Mouse (Mus musculus) cerebellum, adult 11-12 months (tissue): ENCODE data around the gene Isoc2b.
"Not testable (repeated sequence)": the region's sequence is repeated elsewhere in the genome, so short reads cannot be mapped to it uniquely, and the experiment has no call there.

Experiments used
- DNase-seq: peaks from one replicate; pipeline ENCODE4 v3.0.0; 2022

Isoc2b gene

DNA sequence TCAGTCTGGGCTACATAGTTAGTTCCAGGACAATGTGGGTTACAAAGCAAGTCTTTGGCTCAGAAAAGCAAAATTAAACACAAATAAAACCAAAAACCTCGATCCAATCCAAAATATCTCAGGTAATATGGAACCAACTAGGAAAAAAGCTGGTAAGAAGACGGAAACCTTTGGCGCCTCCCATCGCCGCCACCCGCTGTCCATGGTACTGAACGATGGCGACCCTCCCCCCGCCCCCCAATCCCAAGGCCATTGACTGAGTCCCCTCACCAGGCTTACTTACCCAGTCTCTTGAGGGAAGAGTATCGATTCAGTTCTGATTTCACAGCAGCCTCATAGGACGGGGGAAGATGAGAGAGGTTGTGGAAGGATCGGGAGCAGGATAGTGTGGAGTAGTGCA is 39.6 kb downstream of the Isoc2b start:
- DNase-seq, result no peak

DNA sequence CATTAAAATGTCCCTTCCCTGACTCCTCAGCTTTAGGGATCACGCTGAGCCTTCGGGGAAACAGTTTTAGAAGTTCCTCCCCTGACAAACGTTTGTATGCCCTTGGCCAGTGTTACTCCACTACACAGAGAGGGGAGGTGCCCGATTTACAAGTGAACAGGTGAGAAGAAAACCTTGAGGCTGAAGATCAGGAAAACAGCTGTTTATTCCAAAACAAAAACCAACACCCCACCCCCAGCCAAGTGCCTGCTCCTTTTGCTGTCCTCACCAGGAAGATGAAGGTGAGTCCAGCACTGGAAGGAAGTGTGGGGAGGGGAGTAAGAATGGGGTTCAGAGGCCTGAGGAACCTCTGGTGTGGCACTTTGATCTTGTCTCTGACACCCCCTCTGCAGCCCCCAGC is 44.7 kb downstream of the Isoc2b start:
- DNase-seq, result no peak

DNA sequence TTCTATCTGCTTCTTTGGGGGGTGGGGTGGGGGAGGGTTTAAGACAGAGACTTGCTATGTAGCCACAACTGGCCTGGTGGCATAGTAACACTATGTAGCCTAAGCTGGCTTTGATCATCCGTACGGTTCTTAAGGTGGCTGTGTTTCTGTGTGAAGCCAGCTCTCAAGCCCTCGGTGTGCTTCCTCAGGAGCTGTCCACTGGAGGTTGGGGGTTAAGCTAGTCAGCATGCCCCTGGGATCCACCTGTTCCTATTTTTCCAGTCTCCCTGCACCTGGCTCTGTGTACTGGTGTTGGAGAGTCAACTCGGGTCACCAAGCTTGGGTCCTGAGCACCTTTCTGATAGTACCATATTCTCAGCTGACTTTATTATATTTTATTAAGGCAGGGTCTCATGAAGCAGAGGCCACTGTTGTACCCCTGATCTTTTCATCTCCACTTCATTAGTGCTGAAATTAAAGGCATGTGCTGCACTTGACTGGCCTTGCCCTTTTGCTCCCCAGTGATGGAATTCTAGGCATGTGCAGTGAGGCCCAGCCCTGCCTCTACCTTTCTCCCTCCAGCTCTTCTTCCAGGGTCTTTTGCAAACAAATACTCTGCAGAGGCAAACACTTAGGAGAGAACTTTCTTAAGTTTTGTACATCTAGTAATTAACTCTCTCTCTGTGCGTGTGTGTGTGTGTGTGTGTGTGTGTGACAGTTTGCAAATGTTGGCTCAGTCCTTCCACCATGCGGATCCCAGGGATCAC is 47.7 kb downstream of the Isoc2b start:
- no peak for DNase-seq

DNA sequence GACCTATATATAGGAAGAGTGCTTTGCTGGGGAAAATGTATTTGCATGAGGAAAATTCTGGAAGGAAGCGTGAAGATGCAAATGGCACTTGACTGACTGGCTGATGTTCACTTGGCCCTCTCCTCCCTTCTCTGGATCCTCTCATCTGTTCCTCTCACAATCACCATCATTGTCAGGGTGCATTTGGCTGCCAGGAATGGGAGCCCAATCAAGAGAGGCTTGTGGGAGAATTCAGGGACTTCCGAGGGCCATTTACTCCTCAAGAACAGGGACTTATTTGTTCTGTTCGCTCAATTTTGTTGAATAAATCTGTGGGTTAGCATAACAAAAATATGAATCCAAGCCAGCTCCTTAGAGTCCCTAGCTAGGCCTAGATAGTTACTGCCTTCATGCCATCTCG is 48.4 kb downstream of the Isoc2b start:
- DNase-seq, result no peak

DNA sequence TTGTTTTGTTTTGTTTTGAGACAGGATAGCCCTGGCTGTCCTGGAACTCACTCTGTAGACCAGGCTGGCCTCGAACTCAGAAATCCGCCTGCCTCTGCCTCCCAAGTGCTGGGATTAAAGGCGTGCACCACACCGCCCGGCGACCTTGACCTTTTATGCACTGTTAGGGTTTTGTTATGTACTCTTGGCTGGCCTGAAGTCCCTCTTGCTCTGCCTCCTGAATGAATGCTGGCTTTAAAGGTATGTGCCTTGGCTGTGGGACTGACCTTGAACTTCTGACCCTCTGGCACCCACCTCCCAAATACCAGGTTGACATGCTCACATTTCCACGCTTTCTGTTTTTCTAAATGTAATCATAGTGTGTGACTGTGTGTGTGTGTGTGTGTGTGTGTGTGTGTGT is 49.1 kb downstream of the Isoc2b start:
- not testable (repeated sequence) for DNase-seq

DNA sequence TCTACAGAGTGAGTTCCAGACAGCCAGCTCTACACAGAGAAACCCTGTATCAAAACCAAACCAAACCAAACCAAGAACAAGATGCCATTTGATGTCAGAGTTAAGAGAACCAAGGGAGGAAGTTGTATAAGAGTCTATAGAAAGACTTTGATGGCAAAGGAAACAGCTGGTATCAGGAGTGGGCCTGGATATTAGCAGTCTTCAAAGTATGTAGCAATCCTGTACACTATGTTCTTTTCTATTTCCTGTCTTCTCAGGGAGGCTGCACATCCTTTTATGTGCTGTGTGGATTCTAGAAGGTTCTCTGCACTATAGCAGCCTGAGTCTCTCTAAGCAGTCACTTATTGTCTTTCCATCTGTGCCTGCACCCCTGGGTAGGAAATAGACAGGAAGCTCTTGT is 53.5 kb downstream of the Isoc2b start:
- no peak for DNase-seq

DNA sequence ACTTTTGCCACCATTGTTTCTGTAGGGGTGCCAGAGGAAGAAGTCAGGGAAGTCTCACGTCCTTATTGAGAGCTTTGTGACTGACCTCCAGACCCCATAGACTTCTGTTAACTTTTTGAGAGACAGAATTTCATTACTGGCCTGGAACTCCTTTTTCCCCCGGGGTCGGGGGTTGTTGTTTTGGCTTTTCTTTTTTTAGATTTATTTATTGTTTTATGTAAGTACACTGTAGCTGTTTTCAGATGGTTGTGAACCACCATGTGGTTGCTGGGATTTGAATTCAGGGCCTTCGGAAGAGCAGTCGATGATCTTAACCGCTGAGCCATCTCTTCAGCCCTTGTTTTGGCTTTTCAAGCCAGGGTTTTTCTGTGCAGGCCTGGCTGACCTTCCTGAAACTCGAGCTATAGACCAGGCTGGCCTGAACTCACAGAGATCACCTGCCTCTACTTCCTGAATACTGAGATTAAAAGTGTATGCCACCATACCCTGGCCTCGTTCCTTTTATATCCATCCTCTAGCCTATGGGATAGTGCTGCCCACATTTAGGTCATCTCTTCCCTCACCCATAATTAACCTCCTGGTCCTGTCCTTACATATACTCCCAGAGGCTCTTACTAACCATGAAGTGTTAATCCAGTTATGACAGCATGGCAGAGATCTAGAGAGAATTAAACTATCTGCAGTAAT is 56.8 kb downstream of the Isoc2b start:
- peak; percentile 51 for DNase-seq

DNA sequence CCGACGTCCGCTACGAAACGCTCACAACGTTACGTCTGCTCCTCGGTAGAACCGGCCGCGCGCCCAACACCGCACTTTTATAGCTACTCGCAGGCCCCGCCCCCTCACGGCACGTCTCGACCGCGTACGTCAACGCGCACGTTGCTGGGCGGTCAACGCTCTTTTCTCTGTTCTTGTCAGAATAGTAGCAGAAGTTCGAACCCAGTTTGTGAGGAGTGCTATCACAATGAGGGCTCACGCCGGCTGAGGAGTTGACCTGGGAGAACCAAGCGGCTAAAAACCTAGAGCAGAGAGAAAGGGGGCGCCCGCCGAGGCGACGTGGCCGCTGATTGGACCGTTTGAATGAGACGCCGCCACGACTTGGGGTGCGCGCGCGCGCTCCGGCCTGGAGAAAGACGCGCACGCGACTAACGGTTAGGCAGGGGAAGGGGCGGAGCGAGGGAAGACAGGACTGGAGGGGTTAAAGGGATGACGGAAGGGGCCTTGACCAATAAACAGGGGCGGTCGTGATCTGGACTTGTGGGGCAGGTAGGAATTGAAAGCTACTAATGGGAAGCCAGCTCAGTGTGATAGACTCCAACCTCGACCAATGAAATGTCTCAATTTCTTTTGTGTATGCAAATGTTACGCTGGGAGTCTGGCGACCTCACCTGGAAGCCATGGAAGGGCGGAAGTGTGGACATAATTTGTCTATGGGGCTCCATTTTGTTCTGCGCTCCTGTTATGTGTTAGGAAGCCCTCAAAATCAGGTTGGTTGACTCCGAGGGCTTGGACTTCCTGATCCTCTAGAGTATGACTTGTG is 57.6 kb downstream of the Isoc2b start, which contains the start of gene Ube2s:
Ube2s (minus strand) TSS at position 288 of the 802 bp plus-strand sequence.
- peak; percentile 99 for DNase-seq

DNA sequence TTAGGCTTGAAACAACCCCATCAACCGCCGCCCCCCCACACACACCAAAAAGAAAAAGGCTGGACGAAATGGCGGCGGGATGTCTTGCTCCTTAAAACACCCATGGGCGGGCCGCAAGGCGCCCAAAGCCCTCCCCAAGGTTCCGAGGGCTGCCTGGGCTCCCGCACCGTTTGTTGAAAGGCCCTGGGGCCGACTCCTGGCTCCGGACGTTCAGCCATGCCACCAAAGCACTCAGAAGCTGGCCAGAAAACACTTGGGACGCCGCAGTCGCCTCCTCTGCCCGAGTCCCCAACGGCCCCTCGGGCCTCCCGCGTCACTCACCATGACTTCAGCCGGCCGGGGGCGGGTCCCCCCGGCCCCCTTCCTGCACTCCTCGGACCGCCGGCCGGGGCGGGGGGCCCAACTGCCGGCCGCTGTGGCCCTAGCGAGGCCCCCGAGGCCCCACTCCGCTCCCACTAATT is 58.2 kb downstream of the Isoc2b start:
- peak; percentile 76 for DNase-seq

DNA sequence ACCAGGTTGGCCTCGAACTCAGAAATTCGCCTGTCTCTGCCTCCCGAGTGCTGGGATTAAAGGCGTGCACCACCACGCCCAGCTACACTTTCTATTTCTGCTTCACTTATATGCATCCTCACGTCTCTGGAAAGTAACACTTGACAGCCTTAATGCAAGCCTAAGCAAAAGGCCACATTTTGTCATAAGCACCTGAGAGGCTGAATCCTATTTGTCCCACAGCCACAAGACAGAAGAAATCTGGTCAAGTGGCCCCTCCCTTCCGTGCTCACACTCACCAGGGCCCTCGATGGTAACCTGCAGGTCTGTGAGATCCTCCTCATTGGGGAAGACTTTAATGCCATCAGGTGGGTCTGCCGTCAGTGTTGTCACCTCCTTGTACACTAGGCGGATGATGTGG is 58.9 kb downstream of the Isoc2b start:
- DNase-seq, result peak; percentile 34

DNA sequence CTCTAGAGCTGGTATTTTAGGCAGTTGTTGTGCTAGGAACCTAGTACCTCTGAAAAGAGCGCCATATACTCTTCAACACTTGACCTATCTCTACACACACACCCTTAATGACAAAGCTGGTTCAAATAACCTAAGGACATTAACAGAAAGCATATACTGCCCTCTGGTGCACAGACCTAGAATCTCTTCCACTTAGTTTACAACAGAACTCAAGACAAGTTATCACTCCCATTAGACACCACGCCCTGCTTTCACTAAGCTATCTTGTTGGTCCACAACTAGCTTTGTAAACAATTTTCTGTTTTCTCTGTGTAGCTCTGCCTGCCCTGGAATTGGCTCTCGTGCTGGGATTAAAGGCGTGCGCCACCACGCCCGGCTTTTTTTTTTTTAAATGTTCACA is 63.3 kb downstream of the Isoc2b start:
- no peak for DNase-seq

DNA sequence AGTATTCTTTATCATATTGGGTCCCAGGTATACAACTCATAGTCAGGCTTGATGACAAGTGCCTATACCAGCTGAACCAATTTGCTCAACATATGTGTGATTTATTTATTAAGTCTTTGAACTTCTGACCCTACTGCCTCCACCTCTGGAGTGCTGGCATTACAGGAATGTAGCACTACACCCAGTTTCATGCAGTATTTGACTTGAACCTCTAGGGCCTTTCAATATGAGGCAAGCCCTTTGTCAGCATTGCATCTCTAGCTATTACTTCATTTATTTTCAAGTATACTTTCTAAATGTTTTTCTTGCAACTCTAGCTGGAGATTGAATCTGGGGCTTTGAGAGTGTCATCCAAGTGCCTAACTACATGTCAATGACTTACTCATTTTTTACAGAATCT is 67.8 kb downstream of the Isoc2b start:
- DNase-seq, result no peak

DNA sequence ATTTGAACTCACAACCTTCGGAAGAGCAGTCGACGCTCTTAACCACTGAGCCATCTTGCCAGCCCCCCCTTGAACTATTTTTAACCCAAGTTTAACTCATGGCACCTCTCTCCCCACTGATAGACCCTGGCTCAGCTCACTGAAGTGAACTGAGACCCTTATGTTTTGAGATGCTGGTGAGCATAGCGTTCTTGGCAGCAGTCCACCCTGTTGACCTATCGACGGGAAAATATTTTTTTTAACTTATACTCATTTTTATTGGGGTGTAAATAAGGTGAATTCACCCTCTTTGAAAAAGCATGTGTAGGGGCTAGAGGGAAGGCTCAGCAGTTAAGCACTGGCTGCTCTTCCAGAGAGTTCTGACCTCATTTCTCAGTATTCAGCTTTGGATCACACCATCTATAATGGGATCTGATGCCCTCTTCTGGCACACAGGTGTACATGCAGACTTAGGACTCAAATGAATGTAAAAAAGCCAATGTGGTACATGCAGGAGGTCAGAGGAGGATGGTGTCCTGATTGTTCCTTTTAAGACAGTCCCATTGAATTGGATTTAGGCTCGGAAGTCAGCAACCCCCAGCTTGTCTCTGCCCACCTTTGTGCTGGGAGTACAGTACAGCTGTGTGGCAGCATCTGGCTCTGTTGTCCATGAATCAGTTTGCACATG is 74.2 kb downstream of the Isoc2b start:
- DNase-seq, result peak; percentile 34
